In genomic region chr12:85486766-85487069, GRCm38 (mm10) we compare ENCODE assay signal across 8 mouse cellular contexts. TPM values are rescaled to one million over a fixed set of nuclear protein-coding genes. Genes with fewer than 3 reads are reported as not detected.
DNase-seq lines count a peak whose midpoint lies in the region; ATAC-seq and TF ChIP-seq lines count a peak whose summit lies in the region.

No protein-coding gene starts in this region.

- no peaks in the 10 kb centered on the region for H3K36me3 ChIP-seq in forebrain, postnatal 0 days (ENCODE audit: insufficient read depth)
- H3K36me3 ChIP-seq in midbrain, embryonic 14.5 days (ENCODE audit: control insufficient read depth, insufficient read depth, low read length) = no peaks in the 10 kb centered on the region

- peak overlapping the region; percentile 79 for H3K4me3 ChIP-seq in forebrain, postnatal 0 days (ENCODE audit: low read depth, low read length)
- H3K4me3 ChIP-seq in midbrain, embryonic 14.5 days (replicated peaks; ENCODE audit: low read depth, low read length) = peak overlapping the region; percentile 59

- ATAC-seq in forebrain, postnatal 0 days = no peak
- ATAC-seq in midbrain, embryonic 14.5 days (ENCODE audit: low FRiP score, low TSS enrichment) = no peak

- no peaks in the 10 kb centered on the region for H3K9me3 ChIP-seq in forebrain, postnatal 0 days (ENCODE audit: low read length)
- H3K9me3 ChIP-seq in midbrain, embryonic 14.5 days (ENCODE audit: control insufficient read depth, low read length) = no peaks in the 10 kb centered on the region

- H3K9ac ChIP-seq in forebrain, postnatal 0 days = peak overlapping the region; percentile 69; the same call in 1 of the 2 replicates
- peak overlapping the region; percentile 60; the same call in 1 of the 2 replicates for H3K9ac ChIP-seq in midbrain, embryonic 14.5 days (replicated peaks; ENCODE audit: low read length)

- under 1% methylated on average over 20 of the region's 20 CpGs for WGBS in forebrain, postnatal 0 days
- 1% methylated on average over 20 of the region's 20 CpGs for WGBS in midbrain, embryonic 14.5 days

- no peaks in the 10 kb centered on the region; the same call in 1 of the 2 replicates for H3K4me1 ChIP-seq in forebrain, postnatal 0 days (ENCODE audit: insufficient read depth)
- 0 out of 2 replicates have a peak, but pooled peaks cover 9% of the 10 kb centered on the region for H3K4me1 ChIP-seq in midbrain, embryonic 14.5 days (ENCODE audit: control insufficient read depth, insufficient read depth, low read length)

- no peak for TF ChIP-seq CTCF in forebrain, postnatal 0 days (IDR thresholded peaks at IDR 0.05; ENCODE audit: low read depth)

- DNase-seq in kidney, adult 18-20 months = peak; percentile 45
- DNase-seq in kidney, adult 11 months = no peak
- peak; percentile 44 for DNase-seq in R1 (ENCODE audit: low read depth, low spot score)
- DNase-seq in forebrain, postnatal 0 days = no peak
- peak; percentile 25 to 49 for DNase-seq in kidney, postnatal 25 days
- peak; percentile 57 for DNase-seq in midbrain, embryonic 14.5 days
- DNase-seq in spleen, postnatal 36 days (ENCODE audit: low spot score in 2 of 2) = no peak
- DNase-seq in urinary bladder, postnatal 36 days (ENCODE audit: low spot score in 2 of 2) = no peak

- H3K27me3 ChIP-seq in forebrain, postnatal 0 days (ENCODE audit: insufficient read depth, low read length) = peaks cover 6% of the 10 kb centered on the region; the same call in 1 of the 2 replicates
- no peaks in the 10 kb centered on the region for H3K27me3 ChIP-seq in midbrain, embryonic 14.5 days (ENCODE audit: control insufficient read depth, insufficient read depth, low read length)

- H3K27ac ChIP-seq in forebrain, postnatal 0 days (ENCODE audit: low read depth, low read length) = no peak overlapping the region
- H3K27ac ChIP-seq in midbrain, embryonic 14.5 days (replicated peaks; ENCODE audit: low read depth, low read length) = no peak overlapping the region

- peak overlapping the region; percentile 70 for H3K4me2 ChIP-seq in forebrain, postnatal 0 days (ENCODE audit: low read depth)
- H3K4me2 ChIP-seq in midbrain, embryonic 14.5 days (ENCODE audit: low read length) = peak overlapping the region; percentile 65

RNA-seq across cellular contexts. Expression of gene Fos, which starts 13.0 kb away (rescaled TPM):
- total RNA-seq in forebrain, postnatal 0 days (2014; rRNA removed) = 14.2 and 18.0 TPM in 2 replicates
- 9.3 and 9.6 TPM in 2 replicates for polyA plus RNA-seq in forebrain, postnatal 0 days (2015; fragmentation: Nextera tagmentation; extraction: Ambion mirVana)
- polyA plus RNA-seq in midbrain, embryonic 14.5 days (2014; fragmentation: Nextera tagmentation; extraction: Ambion mirVana) = 1.1 and 1.2 TPM in 2 replicates

Comparison
In these comparisons a context has a peak if more than half of its experiments do, and no peak if none do; other contexts are left out.
1. DNase-seq: peak in kidney, adult 18-20 months (single experiment), R1 (single experiment), kidney, postnatal 25 days (2 of 2) and midbrain, embryonic 14.5 days (single experiment); none in kidney, adult 11 months (single experiment), forebrain, postnatal 0 days (single experiment), spleen, postnatal 36 days (0 of 2) and urinary bladder, postnatal 36 days (0 of 2).